In genomic region chr17:34127475-34127874, GRCm38 (mm10) we compare ENCODE assay signal across 11 mouse cellular contexts. TPM values are rescaled to one million over a fixed set of nuclear protein-coding genes. Genes with fewer than 3 reads are reported as not detected.
DNase-seq lines count a peak whose midpoint lies in the region; ATAC-seq and TF ChIP-seq lines count a peak whose summit lies in the region.
"Had no signal": no experiment of that assay in that cellular context is flagged by ENCODE, and none has a peak within 500 bp of the region (broad histone marks: within the 10 kb centered on the region; RNA-seq: fewer than 3 reads in every experiment).

No protein-coding gene starts in this region.

- TF ChIP-seq EP300 in liver, embryonic 14.5 days (IDR thresholded peaks at IDR 0.05; ENCODE audit: low read depth), result no peak

- H3K4me3 ChIP-seq in intestine, embryonic 15.5 days (replicated peaks), result no peak overlapping the region
- H3K4me3 ChIP-seq in liver, embryonic 14.5 days (ENCODE audit: insufficient read depth in 1 of 2, low read depth in 2 of 2, low read length in 2 of 2), result no peak overlapping the region
- no peak overlapping the region for H3K4me3 ChIP-seq in hindbrain, embryonic 11.5 days (ENCODE audit: low read depth, low read length)
- H3K4me3 ChIP-seq: embryonic facial prominence, embryonic 15.5 days; lung, embryonic 15.5 days had no signal

- TF ChIP-seq CTCF in liver, embryonic 14.5 days (IDR thresholded peaks at IDR 0.05; ENCODE audit: low read depth), result no peak

- no peaks in the 10 kb centered on the region for H3K9me3 ChIP-seq in intestine, embryonic 15.5 days
- H3K9me3 ChIP-seq in liver, embryonic 14.5 days (ENCODE audit: control insufficient read depth, low read length), result no peaks in the 10 kb centered on the region
- H3K9me3 ChIP-seq in hindbrain, embryonic 11.5 days (ENCODE audit: control insufficient read depth, low read length), result no peaks in the 10 kb centered on the region
- H3K9me3 ChIP-seq: embryonic facial prominence, embryonic 15.5 days; lung, embryonic 15.5 days had no signal

- no peaks in the 10 kb centered on the region for H3K27me3 ChIP-seq in intestine, embryonic 15.5 days (replicated peaks)
- peaks cover 7% of the 10 kb centered on the region for H3K27me3 ChIP-seq in liver, embryonic 14.5 days (ENCODE audit: control insufficient read depth, insufficient read depth, low read length)
- no peaks in the 10 kb centered on the region for H3K27me3 ChIP-seq in hindbrain, embryonic 11.5 days (ENCODE audit: control insufficient read depth, insufficient read depth, low read length)
- H3K27me3 ChIP-seq: CH12.LX; embryonic facial prominence, embryonic 15.5 days; lung, embryonic 15.5 days had no signal

- WGBS in intestine, embryonic 15.5 days, result 28% methylated on average over 6 of the region's 6 CpGs
- WGBS in liver, embryonic 14.5 days (ENCODE audit: insufficient replicate concordance), result 5% methylated on average over 6 of the region's 6 CpGs
- 22% methylated on average over 6 of the region's 6 CpGs for whole genome bisulfite sequencing in hindbrain, embryonic 11.5 days

- no peak overlapping the region for H3K9ac ChIP-seq in intestine, embryonic 15.5 days
- no peak overlapping the region for H3K9ac ChIP-seq in liver, embryonic 14.5 days (replicated peaks)
- no peak overlapping the region for H3K9ac ChIP-seq in hindbrain, embryonic 11.5 days (ENCODE audit: low read depth, low read length)
- H3K9ac ChIP-seq: embryonic facial prominence, embryonic 15.5 days; lung, embryonic 15.5 days had no signal

- no peaks in the 10 kb centered on the region for H3K36me3 ChIP-seq in intestine, embryonic 15.5 days
- no peaks in the 10 kb centered on the region for H3K36me3 ChIP-seq in liver, embryonic 14.5 days (replicated peaks; ENCODE audit: control insufficient read depth, insufficient read depth, low read depth)
- no peaks in the 10 kb centered on the region for H3K36me3 ChIP-seq in hindbrain, embryonic 11.5 days (ENCODE audit: control insufficient read depth, insufficient read depth, low read length)
- H3K36me3 ChIP-seq: embryonic facial prominence, embryonic 15.5 days; lung, embryonic 15.5 days had no signal

- DNase-seq in embryo, embryonic 10 days (ENCODE audit: low spot score), result peak; percentile 52
- no peak for DNase-seq in embryo, embryonic 9.5 days (ENCODE audit: extremely low spot score)
- peak; percentile 71 to 72 for DNase-seq in right cerebral cortex, postnatal 10 days (ENCODE audit: low spot score in 2 of 2)
- DNase-seq in right cerebral cortex, adult 18-20 months, result no peak
- no peak for DNase-seq in liver, embryonic 14.5 days (ENCODE audit: low read depth in 3 of 3, low spot score in 3 of 3)
- DNase-seq in spleen, postnatal 14 days (ENCODE audit: low spot score in 2 of 2), result peak; percentile 56 to 61
- no peak for DNase-seq in hindbrain, embryonic 11.5 days (ENCODE audit: low spot score)

- H3K4me2 ChIP-seq in intestine, embryonic 15.5 days (replicated peaks), result peak overlapping the region; percentile 24; the same call in 1 of the 2 replicates
- peak overlapping the region; percentile 20; the same call in 1 of the 2 replicates for H3K4me2 ChIP-seq in liver, embryonic 14.5 days (ENCODE audit: low read depth)
- no peak overlapping the region for H3K4me2 ChIP-seq in hindbrain, embryonic 11.5 days (replicated peaks; ENCODE audit: low read depth, low read length)
- H3K4me2 ChIP-seq: embryonic facial prominence, embryonic 15.5 days; lung, embryonic 15.5 days had no signal

- peaks cover 42% of the 10 kb centered on the region for H3K4me1 ChIP-seq in intestine, embryonic 15.5 days (replicated peaks)
- H3K4me1 ChIP-seq in liver, embryonic 14.5 days (replicated peaks; ENCODE audit: control insufficient read depth in 2 of 2, insufficient read depth in 2 of 2, low read length in 1 of 2), result peaks cover 18 to 22% of the 10 kb centered on the region in 2 experiments
- H3K4me1 ChIP-seq in hindbrain, embryonic 11.5 days (replicated peaks; ENCODE audit: control insufficient read depth, insufficient read depth, low read length), result 0 out of 2 replicates have a peak, but pooled peaks cover 4% of the 10 kb centered on the region

- peak overlapping the region; percentile 64 for H3K27ac ChIP-seq in intestine, embryonic 15.5 days
- no peak overlapping the region for H3K27ac ChIP-seq in liver, embryonic 14.5 days
- H3K27ac ChIP-seq in hindbrain, embryonic 11.5 days (ENCODE audit: low read depth, low read length), result no peak overlapping the region
- H3K27ac ChIP-seq: embryonic facial prominence, embryonic 15.5 days; lung, embryonic 15.5 days had no signal

- peak; percentile 29 for ATAC-seq in intestine, embryonic 15.5 days
- no peak for ATAC-seq in liver, embryonic 14.5 days (ENCODE audit: insufficient read depth)
- ATAC-seq in hindbrain, embryonic 11.5 days (ENCODE audit: low FRiP score), result no peak

RNA-seq across cellular contexts. Expression of gene Brd2, which starts 5.0 kb away (rescaled TPM):
- polyA plus RNA-seq in intestine, embryonic 15.5 days (2015; fragmentation: Nextera tagmentation; extraction: Ambion mirVana), result 88.2 and 90.7 TPM in 2 replicates
- 46.8 and 48.7 TPM in 2 replicates for polyA plus RNA-seq in liver, embryonic 14.5 days (2012; rRNA removed)
- 28.8 and 37.5 TPM in 2 replicates for polyA plus RNA-seq in liver, embryonic 14.5 days (2014; fragmentation: Nextera tagmentation; extraction: Ambion mirVana)
- 113 and 159 TPM in 2 replicates for polyA plus RNA-seq in hindbrain, embryonic 11.5 days (2014; fragmentation: Nextera tagmentation; extraction: Ambion mirVana)

RNA-seq across cellular contexts. Expression of gene H2-DMa, which starts 8.1 kb away (rescaled TPM):
- 11.3 and 13.4 TPM in 2 replicates for polyA plus RNA-seq in intestine, embryonic 15.5 days (2015; fragmentation: Nextera tagmentation; extraction: Ambion mirVana)
- polyA plus RNA-seq in liver, embryonic 14.5 days (2012; rRNA removed), result 2.5 and 3.1 TPM in 2 replicates
- polyA plus RNA-seq in liver, embryonic 14.5 days (2014; fragmentation: Nextera tagmentation; extraction: Ambion mirVana), result 4.4 and 5.5 TPM in 2 replicates
- 8.6 and 13.8 TPM in 2 replicates for polyA plus RNA-seq in hindbrain, embryonic 11.5 days (2014; fragmentation: Nextera tagmentation; extraction: Ambion mirVana)

RNA-seq across cellular contexts. Expression of gene H2-DMb2, which starts 15.6 kb away (rescaled TPM):
- 0.68 and 0.83 TPM in 2 replicates for polyA plus RNA-seq in intestine, embryonic 15.5 days (2015; fragmentation: Nextera tagmentation; extraction: Ambion mirVana)
- 0.40 and 0.58 TPM in 2 replicates for polyA plus RNA-seq in liver, embryonic 14.5 days (2012; rRNA removed)
- polyA plus RNA-seq in liver, embryonic 14.5 days (2014; fragmentation: Nextera tagmentation; extraction: Ambion mirVana), result 0.13 and 0.33 TPM in 2 replicates
- polyA plus RNA-seq in hindbrain, embryonic 11.5 days (2014; fragmentation: Nextera tagmentation; extraction: Ambion mirVana), result not detected in 2 replicates

RNA-seq across cellular contexts. Expression of gene H2-DMb1, which starts 25.4 kb away (rescaled TPM):
- polyA plus RNA-seq in intestine, embryonic 15.5 days (2015; fragmentation: Nextera tagmentation; extraction: Ambion mirVana), result 3.2 TPM in 2 replicates
- polyA plus RNA-seq in liver, embryonic 14.5 days (2012; rRNA removed), result 1.2 TPM in 2 replicates
- polyA plus RNA-seq in liver, embryonic 14.5 days (2014; fragmentation: Nextera tagmentation; extraction: Ambion mirVana), result 0.79 and 0.86 TPM in 2 replicates
- polyA plus RNA-seq in hindbrain, embryonic 11.5 days (2014; fragmentation: Nextera tagmentation; extraction: Ambion mirVana), result 0.29 and 0.94 TPM in 2 replicates

RNA-seq across cellular contexts. Expression of gene H2-Oa, which starts 35.3 kb away (rescaled TPM):
- 0.66 and 0.85 TPM in 2 replicates for polyA plus RNA-seq in intestine, embryonic 15.5 days (2015; fragmentation: Nextera tagmentation; extraction: Ambion mirVana)
- 0.45 and 0.51 TPM in 2 replicates for polyA plus RNA-seq in liver, embryonic 14.5 days (2012; rRNA removed)
- 0.29 and 0.51 TPM in 2 replicates for polyA plus RNA-seq in liver, embryonic 14.5 days (2014; fragmentation: Nextera tagmentation; extraction: Ambion mirVana)
- polyA plus RNA-seq in hindbrain, embryonic 11.5 days (2014; fragmentation: Nextera tagmentation; extraction: Ambion mirVana), result 0.26 and 0.32 TPM in 2 replicates

Comparison
In these comparisons a context has a peak if more than half of its experiments do, and no peak if none do; other contexts are left out.
1. DNase-seq: peak in embryo, embryonic 10 days (single experiment), right cerebral cortex, postnatal 10 days (2 of 2) and spleen, postnatal 14 days (2 of 2); none in embryo, embryonic 9.5 days (single experiment), right cerebral cortex, adult 18-20 months (single experiment), liver, embryonic 14.5 days (0 of 3) and hindbrain, embryonic 11.5 days (single experiment).